Mouse (Mus musculus): ENCODE results near the gene Tom1l2.

DNA sequence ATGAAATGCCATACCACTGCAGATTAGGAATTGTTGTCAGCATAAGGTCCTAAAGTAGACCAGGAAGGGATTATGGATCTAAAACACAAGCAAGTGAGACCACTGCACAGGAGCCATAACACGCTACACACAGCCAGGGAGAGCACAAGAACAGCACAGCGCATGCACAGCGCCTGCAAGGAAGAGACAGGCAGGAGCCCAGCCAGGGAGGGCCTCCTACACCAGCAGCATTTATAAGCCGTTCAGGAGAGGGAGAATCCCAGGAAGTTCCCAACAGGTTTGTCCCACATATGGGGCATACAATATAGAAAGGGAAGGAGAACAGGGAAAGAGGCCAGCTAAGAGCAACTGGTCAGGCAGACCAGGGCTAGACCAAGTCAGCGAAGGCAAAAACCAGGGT is 19.2 kb downstream of the Tom1l2 start:
- TF ChIP-seq CTCF (IDR thresholded peaks at IDR 0.05; ENCODE audit: borderline replicate concordance, extremely low read depth, insufficient read depth, insufficient read length): no peak
- TF ChIP-seq POLR2A (IDR thresholded peaks at IDR 0.05; ENCODE audit: borderline replicate concordance, extremely low read depth, insufficient read depth, insufficient read length, poor library complexity, severe bottlenecking): no peak

Data from brain, embryonic 14.5 days (tissue).